In the genomic region with DNA sequence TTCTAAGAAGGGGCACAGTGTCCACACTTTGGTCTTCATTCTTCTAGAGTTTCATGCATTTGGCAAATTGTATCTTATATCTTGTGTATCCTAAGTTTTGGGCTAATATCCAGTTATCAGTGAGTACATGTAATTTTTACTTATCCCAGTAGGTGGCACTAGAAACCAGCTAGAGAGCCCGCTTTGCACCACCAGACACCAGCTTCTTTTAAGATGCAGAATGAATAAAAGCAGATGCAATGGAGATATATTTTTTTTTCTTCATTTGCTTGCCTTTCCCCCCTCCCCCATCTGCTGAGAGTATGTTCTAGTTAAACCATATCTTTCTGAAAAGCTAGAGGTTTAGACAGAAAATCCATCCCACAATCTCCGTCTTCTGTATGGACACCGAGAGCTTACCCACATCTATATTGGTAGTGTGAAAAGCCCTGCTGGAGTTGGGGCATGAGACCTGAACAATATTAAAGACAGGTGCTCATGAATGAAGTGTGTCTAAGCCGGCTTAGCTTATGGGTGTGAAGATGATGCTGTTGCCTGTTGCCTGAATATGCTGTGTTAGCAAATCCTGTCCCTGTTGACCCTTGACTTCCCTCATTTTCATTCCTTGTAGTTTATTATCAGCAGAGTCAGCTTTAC, we compare ENCODE assay signal across 9 mouse cellular contexts. TPM values are rescaled to one million over a fixed set of nuclear protein-coding genes. Genes with fewer than 3 reads are reported as not detected.
A peak's percentile ranks its signal among the peaks of the same experiment; 100 is the strongest.
DNase-seq lines count a peak whose midpoint lies in the region; ATAC-seq and TF ChIP-seq lines count a peak whose summit lies in the region.
"Had no signal": no experiment of that assay in that cellular context is flagged by ENCODE, and none has a peak within 500 bp of the region (broad histone marks: within the 10 kb centered on the region; RNA-seq: fewer than 3 reads in every experiment).

No protein-coding gene starts in this region.

- peak; percentile 59 for TF ChIP-seq CTCF in heart, postnatal 0 days (IDR thresholded peaks at IDR 0.05; ENCODE audit: low read depth)

- no peak for ATAC-seq in heart, postnatal 0 days (ENCODE audit: insufficient read depth, low read depth)

- H3K27me3 ChIP-seq in heart, postnatal 0 days (ENCODE audit: control insufficient read depth, insufficient read depth, low read length): no peaks in the 10 kb centered on the region
- H3K27me3 ChIP-seq in embryonic facial prominence, embryonic 10.5 days (replicated peaks; ENCODE audit: low read depth, poor library complexity, severe bottlenecking): no peaks in the 10 kb centered on the region

- no peaks in the 10 kb centered on the region for H3K9me3 ChIP-seq in heart, postnatal 0 days (replicated peaks; ENCODE audit: control insufficient read depth, low read length)
- H3K9me3 ChIP-seq in embryonic facial prominence, embryonic 10.5 days: no peaks in the 10 kb centered on the region

- H3K4me3 ChIP-seq in heart, postnatal 0 days (ENCODE audit: low read depth, low read length): no peak overlapping the region
- H3K4me3 ChIP-seq in embryonic facial prominence, embryonic 10.5 days: no peak overlapping the region

- no peak overlapping the region for H3K4me2 ChIP-seq in heart, postnatal 0 days (ENCODE audit: low read depth, low read length)

- no peak overlapping the region for H3K9ac ChIP-seq in heart, postnatal 0 days (replicated peaks; ENCODE audit: low read depth, low read length)

- peak; percentile 19 for DNase-seq in heart, postnatal 0 days (ENCODE audit: low spot score)
- no peak for DNase-seq in heart, adult 11 months
- DNase-seq in right cerebral cortex, postnatal 10 days (ENCODE audit: low spot score in 2 of 2): peak; percentile 56 to 59
- no peak for DNase-seq in right cerebral cortex, postnatal 14 days
- peak; percentile 17 for DNase-seq in embryonic facial prominence, embryonic 10.5 days (ENCODE audit: low spot score)
- DNase-seq in mesoderm, embryonic 11.5 days (ENCODE audit: low read depth, low spot score): peak; percentile 47
- DNase-seq in spleen, adult 18-20 months: no peak
- no peak for DNase-seq in gastrocnemius, adult 8-10 months (ENCODE audit: low spot score in 2 of 2)

- WGBS in heart, postnatal 0 days: 52% methylated on average over 4 of the region's 4 CpGs
- 56% methylated on average over 4 of the region's 4 CpGs for WGBS in embryonic facial prominence, embryonic 10.5 days

- H3K27ac ChIP-seq in heart, postnatal 0 days (ENCODE audit: low read depth): no peak overlapping the region
- no peak overlapping the region for H3K27ac ChIP-seq in embryonic facial prominence, embryonic 10.5 days (replicated peaks)

- no peak for TF ChIP-seq EP300 in heart, postnatal 0 days (IDR thresholded peaks at IDR 0.05; ENCODE audit: low read depth)

- no peaks in the 10 kb centered on the region for H3K36me3 ChIP-seq in heart, postnatal 0 days (replicated peaks; ENCODE audit: control insufficient read depth, insufficient read depth, low read length)
- no peaks in the 10 kb centered on the region for H3K36me3 ChIP-seq in embryonic facial prominence, embryonic 10.5 days (replicated peaks)

- H3K4me1 ChIP-seq in heart, postnatal 0 days (ENCODE audit: control insufficient read depth, insufficient read depth): no peaks in the 10 kb centered on the region
- no peaks in the 10 kb centered on the region for H3K4me1 ChIP-seq in embryonic facial prominence, embryonic 10.5 days

RNA-seq across cellular contexts. Expression of a gene that starts 21.0 kb away (rescaled TPM):
- 2.6 TPM in 1 of 2 replicates, not detected in the other for total RNA-seq in heart, postnatal 0 days (2014; rRNA removed; ENCODE audit: low replicate concordance)
- 0.05 TPM in 2 replicates for polyA plus RNA-seq in heart, postnatal 0 days (2015; fragmentation: Nextera tagmentation; extraction: Ambion mirVana)
- polyA plus RNA-seq in embryonic facial prominence, embryonic 10.5 days (2016; fragmentation: Nextera tagmentation; extraction: Ambion mirVana): 0.39 and 0.76 TPM in 2 replicates
- total RNA-seq in gastrocnemius, adult 8-10 months (2022): under 1 TPM; 0.13 to 0.18 (median 0.17) TPM

RNA-seq across cellular contexts. Expression of a gene that starts 43.7 kb away (rescaled TPM):
- total RNA-seq in heart, postnatal 0 days (2014; rRNA removed; ENCODE audit: low replicate concordance): not detected in 2 replicates
- not detected in 2 replicates for polyA plus RNA-seq in heart, postnatal 0 days (2015; fragmentation: Nextera tagmentation; extraction: Ambion mirVana)
- 0.04 and 0.09 TPM in 2 replicates for polyA plus RNA-seq in embryonic facial prominence, embryonic 10.5 days (2016; fragmentation: Nextera tagmentation; extraction: Ambion mirVana)
- total RNA-seq in gastrocnemius, adult 8-10 months (2022): not detected
- polyA plus RNA-seq: heart, embryonic 16.5 days had no signal

Comparison
In these comparisons a context has a peak if more than half of its experiments do, and no peak if none do; other contexts are left out.
1. DNase-seq: peak in heart, postnatal 0 days (single experiment), right cerebral cortex, postnatal 10 days (2 of 2), embryonic facial prominence, embryonic 10.5 days (single experiment) and mesoderm, embryonic 11.5 days (single experiment); none in heart, adult 11 months (single experiment), right cerebral cortex, postnatal 14 days (single experiment), spleen, adult 18-20 months (0 of 2) and gastrocnemius, adult 8-10 months (0 of 2).